Mouse (Mus musculus): ENCODE measurements around the gene Akap2.

DNA sequence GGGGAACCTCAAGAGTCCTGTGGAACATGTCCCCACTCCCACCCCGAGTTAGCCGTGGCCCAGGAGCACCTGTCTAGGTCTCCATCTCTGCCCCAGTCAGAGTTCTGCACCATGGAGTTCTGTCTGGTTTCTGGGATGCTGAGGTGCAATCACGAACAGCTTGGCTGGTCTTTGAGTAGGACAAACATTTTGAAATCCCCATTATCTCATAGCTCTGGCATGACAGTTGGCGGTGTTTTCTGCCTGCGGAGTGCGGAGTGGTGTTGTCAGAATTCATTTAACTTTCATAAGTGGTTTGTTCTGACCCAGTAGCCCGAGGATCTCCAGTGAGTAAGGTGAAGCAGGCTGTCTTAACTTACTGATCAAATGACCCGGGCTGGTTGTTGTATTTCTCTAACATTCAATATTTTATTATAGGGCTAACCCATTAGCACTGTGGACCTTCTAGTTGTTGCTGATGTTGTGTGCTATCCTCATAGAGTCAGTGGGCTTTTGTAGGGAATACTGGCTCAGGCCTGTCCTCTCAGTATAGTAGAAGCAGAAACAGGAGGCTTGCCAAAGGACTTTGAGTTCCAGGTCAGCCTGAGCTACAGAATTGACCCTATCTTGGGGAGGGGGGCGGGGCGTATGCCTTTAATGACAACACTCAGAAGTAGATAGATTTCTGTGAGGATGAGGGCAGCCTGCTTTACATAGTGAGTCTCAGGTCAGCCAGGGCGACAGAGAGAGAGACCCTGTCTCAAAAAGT is 66.6 kb downstream of the Akap2 start:
- no peak for TF ChIP-seq POLR2A (IDR thresholded peaks at IDR 0.05; ENCODE audit: control insufficient read depth in 1 of 2, insufficient read depth in 1 of 2, low read depth in 1 of 2, low read length in 2 of 2, poor library complexity in 1 of 2)
- TF ChIP-seq MAX (IDR thresholded peaks at IDR 0.05; ENCODE audit: low read length), result no peak
